Mouse (Mus musculus) heart, adult 2 months (tissue): ENCODE data around the gene Ccdc157.

ENCODE experiments used
- EP300 ChIP-seq: fragments of 200-500 bp; IDR thresholded peaks from 2 replicates; pipeline ENCODE4 v1.6.1; 2011; ENCODE audit warnings: low read depth, low read length, control low read depth; ENCODE audit not compliant: insufficient read depth
- POLR2A ChIP-seq: fragments of 200-500 bp; IDR thresholded peaks from 2 replicates; pipeline ENCODE4 v1.6.1; 2011; ENCODE audit warnings: mild to moderate bottlenecking, low read depth, low read length, control low read depth; ENCODE audit not compliant: insufficient read depth

GRCm38 (mm10) chr11:4119635-4120034 lies 40.5 kb downstream of the Ccdc157 start:
- TF ChIP-seq POLR2A: no peak
- TF ChIP-seq EP300: no peak
